Mouse (Mus musculus): ENCODE results near the gene Endou.

GRCm38 (mm10) chr15:97776919-97777318 is 45.8 kb upstream of the Endou start:
- TF ChIP-seq POLR2A (IDR thresholded peaks at IDR 0.05; ENCODE audit: low read depth, low read length) (no peak), CTCF (conservative IDR thresholded peaks at IDR 0.05; ENCODE audit: insufficient read depth, insufficient read length, low read depth, low read length) (no peak)

Data from kidney, adult 2 months (tissue).